Mouse (Mus musculus) neural tube, embryonic 14.5 days (tissue): ENCODE measurements around the gene Cnpy1. TPM values are rescaled to one million over a fixed set of nuclear protein-coding genes. Genes with fewer than 3 reads are reported as not detected.

Experiments used
- ATAC-seq: fragments of 200-750 bp; cut with Nextera tagmentation; 2 replicates; pipeline ENCODE4 v1.8.0; 2017; ENCODE audit warnings: low read depth, mild to moderate bottlenecking, moderate TSS enrichment, moderate library complexity
- H3K27ac ChIP-seq: fragments of 300-500 bp; sonication (generic); 2 replicates; pipeline ENCODE4 v1.5.1; 2014; ENCODE audit warnings: low read depth, mild to moderate bottlenecking, control low read depth, low read length, moderate library complexity, mixed read lengths
- H3K27me3 ChIP-seq: fragments of 300-500 bp; sonication (generic); 2 replicates; pipeline ENCODE4 v1.6.1; 2014; ENCODE audit warnings: low read length; ENCODE audit not compliant: control insufficient read depth, insufficient read depth
- H3K36me3 ChIP-seq: fragments of 300-500 bp; sonication (generic); 2 replicates; pipeline ENCODE4 v1.6.1; 2014; ENCODE audit warnings: low read length, mixed read lengths; ENCODE audit not compliant: control insufficient read depth, insufficient read depth
- H3K4me1 ChIP-seq: fragments of 300-500 bp; sonication (generic); 2 replicates; pipeline ENCODE4 v1.6.1; 2014; ENCODE audit warnings: low read length; ENCODE audit not compliant: control insufficient read depth, insufficient read depth
- H3K4me2 ChIP-seq: fragments of 300-500 bp; sonication (generic); 2 replicates; pipeline ENCODE4 v1.6.1; 2014; ENCODE audit warnings: mild to moderate bottlenecking, low read depth, low read length, control low read depth
- H3K4me3 ChIP-seq: fragments of 300-500 bp; sonication (generic); 2 replicates; pipeline ENCODE4 v1.5.1; 2014; ENCODE audit warnings: low read depth, low read length, control low read depth, mixed read lengths
- H3K9ac ChIP-seq: fragments of 300-500 bp; sonication (generic); replicated peaks from 2 replicates; pipeline ENCODE4 v1.6.1; 2014; ENCODE audit warnings: low read depth, mild to moderate bottlenecking, control low read depth, low read length, mixed read lengths
- H3K9me3 ChIP-seq: fragments of 300-500 bp; sonication (generic); 2 replicates; pipeline ENCODE4 v1.6.1; 2016; ENCODE audit warnings: low read length; ENCODE audit not compliant: control insufficient read depth
- WGBS: fragments of 180-500 bp; shearing (Covaris S2); extraction: QIAGEN DNeasy Blood & Tissue Kit; methylation state at CpG from one replicate; pipeline ENCODE4 v1.1.7; 2014; 5-methylcytosine and 5-hydroxymethylcytosine counted together
- polyA plus RNA-seq: library from polyadenylated mRNA; unstranded; fragments of >200 nt; fragmentation: Nextera tagmentation; extraction: Ambion mirVana; gene quantifications from 2 replicates; pipeline ENCODE4 v1.2.1, GENCODE M21; 2014

Gene Cnpy1
- polyA plus RNA-seq, 1 experiment from 2014 or later: 0.66 TPM

DNA sequence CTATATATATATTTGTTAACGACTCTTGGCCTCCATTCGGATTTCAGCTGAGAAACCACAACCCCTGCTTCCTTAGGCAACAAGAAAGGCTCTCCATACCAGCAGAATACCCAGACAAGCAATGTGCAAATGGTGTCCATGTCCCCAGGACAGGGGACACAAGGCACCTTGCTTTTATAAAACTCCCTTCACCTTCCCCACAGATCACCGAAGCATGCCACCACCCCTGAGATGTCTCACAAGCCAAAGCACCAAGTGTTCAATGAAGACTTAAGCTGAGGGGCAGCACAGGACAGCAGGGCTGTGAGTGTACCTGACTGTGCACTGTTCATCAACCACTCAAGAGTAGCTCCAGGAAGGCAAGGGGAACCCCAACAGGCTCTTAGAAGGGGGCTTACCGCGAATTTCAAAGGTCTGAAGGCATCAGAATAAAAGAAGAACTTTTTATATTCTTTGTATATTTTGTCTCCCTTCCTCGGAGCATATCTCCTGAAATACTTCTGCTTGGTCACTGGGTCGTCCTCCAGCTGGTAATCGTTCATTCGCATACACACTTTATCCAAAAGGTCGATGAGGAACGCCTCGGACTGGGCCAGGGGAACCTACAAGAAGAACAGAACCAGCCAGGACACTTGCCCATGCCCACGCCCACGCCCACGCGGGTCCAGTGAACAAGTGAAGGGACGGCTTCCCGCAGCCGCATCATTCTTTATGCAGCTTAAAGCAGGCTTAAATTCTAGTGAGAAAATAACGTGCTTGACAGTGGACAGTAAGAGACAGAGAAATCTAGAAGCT is 36.7 kb downstream of the Cnpy1 start:
- Histone ChIP-seq H3K9ac (no peak overlapping the region), H3K36me3 (no peaks in the 10 kb centered on the region), H3K27me3 (peaks cover 45% of the 10 kb centered on the region), H3K4me2 (peak overlapping the region; percentile 59; the same call in 1 of the 2 replicates), H3K4me1 (peaks cover 9% of the 10 kb centered on the region), H3K4me3 (no peak overlapping the region; the same call in 1 of the 2 replicates), H3K9me3 (no peaks in the 10 kb centered on the region), H3K27ac (no peak overlapping the region)
- 13% methylated on average over 20 of the region's 20 CpGs for WGBS
- ATAC-seq: no peak

DNA sequence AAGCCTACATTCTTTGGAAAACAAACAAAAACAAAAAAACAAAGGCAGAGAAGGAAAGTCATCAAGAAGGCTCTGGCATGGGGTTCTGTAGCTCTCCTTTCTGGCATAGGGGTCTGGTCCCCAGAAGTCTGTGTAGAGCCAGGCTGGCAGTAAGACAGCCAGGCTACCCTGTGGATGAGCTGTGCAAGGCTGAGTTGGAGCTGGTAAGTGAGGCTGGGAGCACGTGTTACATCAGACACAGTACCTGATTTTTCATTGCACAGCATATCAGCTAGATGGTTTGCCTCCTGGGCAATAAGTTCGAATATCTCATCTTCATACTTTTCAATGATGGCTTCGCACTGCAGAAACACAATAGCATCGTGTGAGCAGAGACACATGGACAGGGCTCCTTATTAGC is 38.6 kb downstream of the Cnpy1 start:
- no peak overlapping the region for H3K9ac ChIP-seq
- H3K36me3 ChIP-seq: no peaks in the 10 kb centered on the region
- peaks cover 43% of the 10 kb centered on the region for H3K27me3 ChIP-seq
- no peak overlapping the region for H3K4me3 ChIP-seq
- H3K9me3 ChIP-seq: no peaks in the 10 kb centered on the region
- no peak overlapping the region for H3K27ac ChIP-seq
- ATAC-seq: no peak
- no peak overlapping the region for H3K4me2 ChIP-seq
- WGBS: 71% methylated on average over 4 of the region's 4 CpGs
- H3K4me1 ChIP-seq: peaks cover 9% of the 10 kb centered on the region

DNA sequence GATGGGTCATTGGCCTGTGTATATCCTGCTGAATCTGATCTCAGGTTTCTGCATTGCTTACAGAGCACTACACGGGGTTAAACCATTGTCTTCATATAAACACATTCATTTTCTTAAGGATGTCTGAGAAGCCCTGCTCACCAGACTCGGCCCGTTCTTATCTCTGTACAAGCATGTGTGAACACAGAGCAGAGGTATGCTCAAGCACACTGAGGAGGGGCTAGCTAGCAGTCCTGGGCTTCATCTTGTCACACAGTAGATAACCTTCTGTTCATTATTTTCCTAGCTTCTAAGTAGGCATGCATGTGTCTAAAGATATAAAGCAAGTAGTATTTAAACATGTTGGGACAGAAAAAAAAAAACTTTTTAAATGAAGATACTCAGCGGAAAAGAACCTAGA is 39.2 kb downstream of the Cnpy1 start:
- Histone ChIP-seq H3K9me3 (no peaks in the 10 kb centered on the region), H3K27ac (no peak overlapping the region), H3K4me3 (no peak overlapping the region), H3K4me1 (peaks cover 9% of the 10 kb centered on the region), H3K27me3 (peaks cover 37% of the 10 kb centered on the region), H3K36me3 (no peaks in the 10 kb centered on the region), H3K9ac (no peak overlapping the region), H3K4me2 (no peak overlapping the region)
- WGBS: 78% methylated on average over 4 of the region's 4 CpGs
- no peak for ATAC-seq

DNA sequence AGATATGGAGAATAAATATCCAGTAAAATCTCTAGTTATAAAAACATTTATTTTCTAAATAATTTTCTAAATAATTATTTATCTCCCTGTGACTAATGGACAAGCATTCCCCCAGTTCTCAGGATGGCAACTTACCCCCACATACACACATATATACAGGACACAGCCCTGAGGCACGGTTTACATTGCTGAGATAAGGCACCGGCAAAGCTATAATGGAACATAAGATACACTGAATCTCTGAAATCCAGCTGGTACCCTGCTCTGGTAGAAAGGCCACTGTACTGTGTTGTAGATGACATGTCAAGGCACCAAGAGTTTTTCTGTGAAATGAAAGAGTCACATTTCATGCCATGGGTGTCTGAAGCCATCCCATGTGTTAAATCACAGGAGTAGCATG is 40.9 kb downstream of the Cnpy1 start:
- no peak overlapping the region for H3K4me2 ChIP-seq
- 81% methylated on average over 2 of the region's 2 CpGs for WGBS
- H3K27me3 ChIP-seq: peaks cover 28% of the 10 kb centered on the region

DNA sequence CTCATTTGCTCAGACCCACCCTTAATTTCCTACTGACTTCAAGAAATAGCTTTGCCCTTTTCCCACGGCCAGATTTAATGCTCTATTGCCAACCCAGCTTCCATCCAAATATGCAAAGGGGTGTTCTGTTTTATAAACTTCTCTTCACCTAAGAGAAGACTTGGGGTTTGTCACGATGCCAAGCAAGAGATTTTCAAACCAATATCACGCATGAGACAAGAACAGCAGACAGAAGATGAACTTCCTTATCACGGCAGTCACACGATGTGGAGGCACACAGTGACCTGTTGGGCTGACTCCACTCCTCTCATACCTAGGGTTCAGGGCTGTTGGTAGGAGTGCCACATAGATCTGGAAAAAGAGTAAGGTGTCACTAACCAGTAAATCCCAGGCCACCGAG is 42.5 kb downstream of the Cnpy1 start:
- 83% methylated on average over 6 of the region's 6 CpGs for WGBS
- no peak overlapping the region for H3K4me3 ChIP-seq
- H3K9ac ChIP-seq: no peak overlapping the region
- no peak for ATAC-seq
- H3K4me1 ChIP-seq: no peaks in the 10 kb centered on the region
- H3K36me3 ChIP-seq: no peaks in the 10 kb centered on the region
- H3K27ac ChIP-seq: no peak overlapping the region
- peaks cover 14% of the 10 kb centered on the region; the same call in 1 of the 2 replicates for H3K27me3 ChIP-seq
- H3K9me3 ChIP-seq: no peaks in the 10 kb centered on the region
- no peak overlapping the region for H3K4me2 ChIP-seq

More for the DNA sequence above, 40.9 kb downstream of the Cnpy1 start:
- Histone ChIP-seq H3K27ac (no peak overlapping the region), H3K9ac (no peak overlapping the region), H3K4me3 (no peak overlapping the region), H3K36me3 (no peaks in the 10 kb centered on the region), H3K4me1 (peaks cover 2% of the 10 kb centered on the region), H3K9me3 (no peaks in the 10 kb centered on the region)
- ATAC-seq: no peak

DNA sequence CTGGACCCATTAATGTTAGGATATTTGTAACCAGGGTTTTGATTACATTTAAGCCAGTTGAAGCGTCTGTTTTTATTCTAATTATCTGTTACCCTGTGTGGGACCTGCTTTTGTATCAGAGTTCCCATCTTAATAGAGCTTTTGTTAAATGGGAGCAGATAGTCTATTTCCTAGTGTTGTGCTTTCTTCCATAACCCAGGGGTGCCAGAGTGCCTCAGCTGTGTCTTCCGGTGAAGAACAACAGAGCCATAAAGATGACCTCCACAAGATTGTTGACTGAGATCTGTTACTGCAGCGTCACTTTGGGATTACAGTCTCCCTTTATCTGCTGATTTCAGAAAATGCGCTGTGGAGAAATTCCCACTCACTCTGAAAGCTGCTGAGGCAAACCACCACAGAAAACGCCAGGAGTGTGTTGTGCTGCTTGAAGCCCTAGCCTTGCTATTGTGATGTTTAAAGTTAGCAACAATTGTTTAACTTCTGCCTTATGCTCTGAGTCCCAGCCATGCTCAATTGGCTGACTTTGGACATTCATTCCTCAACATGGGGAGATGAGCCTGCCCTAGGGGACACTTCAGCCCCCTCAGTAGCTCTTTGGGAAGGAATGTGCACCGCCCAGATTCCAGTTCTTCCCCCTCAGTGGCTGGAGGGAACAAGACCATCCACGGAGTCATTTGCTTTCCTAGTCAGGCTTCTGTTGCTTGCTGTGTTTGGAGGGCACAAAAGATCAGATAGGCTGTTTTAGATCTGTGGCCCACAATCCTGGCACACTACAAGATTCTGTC is 46.3 kb downstream of the Cnpy1 start:
- H3K4me1 ChIP-seq: no peaks in the 10 kb centered on the region
- H3K36me3 ChIP-seq: no peaks in the 10 kb centered on the region
- H3K4me2 ChIP-seq: no peak overlapping the region
- no peak for ATAC-seq
- H3K27ac ChIP-seq: no peak overlapping the region
- H3K9ac ChIP-seq: no peak overlapping the region
- H3K27me3 ChIP-seq: no peaks in the 10 kb centered on the region
- 23% methylated on average over 7 of the region's 7 CpGs for WGBS
- H3K4me3 ChIP-seq: no peak overlapping the region
- no peaks in the 10 kb centered on the region for H3K9me3 ChIP-seq

DNA sequence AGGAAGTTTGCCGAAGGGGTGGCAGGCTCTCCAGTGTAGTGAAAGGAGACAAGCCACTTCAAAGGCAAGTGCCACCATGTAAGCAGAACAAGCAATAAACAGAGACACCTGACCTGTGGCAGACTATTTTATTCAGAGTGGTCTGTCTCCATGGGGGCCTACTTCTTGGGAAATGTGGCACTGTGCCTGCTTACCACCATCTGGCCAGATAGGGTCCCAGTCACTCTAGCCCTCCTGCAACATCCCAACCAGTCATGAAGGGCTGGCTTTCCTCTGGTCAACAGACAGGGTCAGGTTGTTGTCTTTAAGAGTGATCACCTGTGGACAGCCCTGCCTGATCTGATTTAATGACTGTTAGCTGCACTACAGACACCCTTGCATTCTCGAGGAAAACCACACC is 50.1 kb downstream of the Cnpy1 start:
- no peak for ATAC-seq
- WGBS: 40% methylated on average over 2 of the region's 2 CpGs
- no peak overlapping the region for H3K9ac ChIP-seq
- H3K36me3 ChIP-seq: no peaks in the 10 kb centered on the region
- no peaks in the 10 kb centered on the region for H3K27me3 ChIP-seq
- no peak overlapping the region for H3K4me2 ChIP-seq
- no peak overlapping the region for H3K4me3 ChIP-seq
- H3K9me3 ChIP-seq: no peaks in the 10 kb centered on the region
- no peaks in the 10 kb centered on the region for H3K4me1 ChIP-seq
- H3K27ac ChIP-seq: no peak overlapping the region

DNA sequence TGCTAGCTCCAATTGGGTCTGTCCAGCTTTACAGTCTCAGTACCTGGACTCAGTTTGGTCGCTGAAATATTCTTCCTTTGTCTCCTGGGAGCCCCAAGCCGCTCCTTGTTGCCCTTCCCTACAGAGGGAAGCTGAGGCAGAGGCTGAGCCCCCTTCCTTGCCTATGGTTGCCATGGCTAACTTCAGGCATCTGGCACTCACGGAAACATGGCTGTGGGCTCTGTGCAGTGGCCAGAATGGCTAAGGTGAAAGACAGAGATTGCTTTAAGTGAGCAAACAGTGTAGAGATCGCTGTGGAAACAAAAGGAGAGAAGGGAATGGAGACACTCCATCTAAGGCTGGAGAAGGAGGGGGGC is 53.5 kb downstream of the Cnpy1 start:
- no peaks in the 10 kb centered on the region for H3K9me3 ChIP-seq
- no peak overlapping the region for H3K27ac ChIP-seq
- H3K9ac ChIP-seq: no peak overlapping the region
- ATAC-seq: no peak
- H3K27me3 ChIP-seq: no peaks in the 10 kb centered on the region
- H3K4me1 ChIP-seq: no peaks in the 10 kb centered on the region
- no peaks in the 10 kb centered on the region for H3K36me3 ChIP-seq
- H3K4me3 ChIP-seq: no peak overlapping the region
- no peak overlapping the region for H3K4me2 ChIP-seq
- 26% methylated on average over 4 of the region's 4 CpGs for WGBS
